Mouse (Mus musculus) Muller cell, postnatal 12 days (primary cell): Measurements from ENCODE around the gene Vwa7.
A peak's percentile ranks its signal among the peaks of the same experiment; 100 is the strongest.
"Not testable (repeated sequence)": the region's sequence is repeated elsewhere in the genome, so short reads cannot be mapped to it uniquely, and the experiment has no call there.

Experiments used
- DNase-seq: peaks from one replicate; pipeline ENCODE4 v3.0.0-alpha.2; 2015; ENCODE audit errors: inconsistent ontology term

Gene Vwa7

DNA sequence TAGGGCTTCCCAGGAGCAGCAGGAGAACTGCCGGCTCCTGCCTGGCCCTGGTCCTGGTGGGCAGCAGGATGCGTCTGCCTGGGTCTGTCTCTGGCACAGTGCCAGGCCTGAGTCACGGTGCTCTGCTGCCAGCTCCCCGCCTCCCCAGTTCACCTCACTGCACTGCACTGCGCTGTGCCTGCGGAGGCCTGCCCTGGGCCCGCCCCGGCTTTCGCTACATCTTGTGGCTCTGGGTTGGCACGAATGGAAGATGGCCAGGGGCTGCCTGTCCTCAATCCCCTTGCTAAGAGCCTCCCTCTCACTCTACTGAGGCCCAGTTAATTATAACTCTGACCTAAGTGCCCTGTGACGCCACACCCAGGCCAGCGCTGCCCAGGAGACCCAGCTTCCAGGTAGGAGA lies at the start of gene Vwa7:
Vwa7 (plus strand) TSS at position 204 of the 400 bp plus-strand sequence.
- DNase-seq = peak; percentile 88

DNA sequence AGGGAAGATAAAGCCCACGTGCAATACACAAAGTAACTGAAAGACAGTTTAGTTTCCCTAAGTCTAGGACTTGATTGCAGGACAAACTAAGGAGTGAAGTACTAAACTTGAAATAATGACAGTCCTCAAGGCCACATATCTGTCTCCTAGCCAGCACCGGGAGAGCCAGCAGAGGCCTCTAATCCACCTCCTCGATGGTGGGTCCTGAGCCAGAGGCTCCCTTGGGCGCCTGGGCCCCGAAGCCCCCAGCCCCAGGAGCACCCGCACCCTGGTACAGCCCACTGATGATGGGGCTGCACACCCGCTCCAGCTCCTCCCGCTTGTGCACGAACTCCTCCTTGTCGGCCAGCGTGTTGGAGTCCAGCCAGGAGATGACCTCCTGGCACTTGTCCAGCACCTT lies 46.6 kb upstream of the Vwa7 start, which contains the start of gene Gm20481:
Gm20481 (plus strand) TSS at position 91 of the 400 bp plus-strand sequence.
- not testable (repeated sequence) for DNase-seq

DNA sequence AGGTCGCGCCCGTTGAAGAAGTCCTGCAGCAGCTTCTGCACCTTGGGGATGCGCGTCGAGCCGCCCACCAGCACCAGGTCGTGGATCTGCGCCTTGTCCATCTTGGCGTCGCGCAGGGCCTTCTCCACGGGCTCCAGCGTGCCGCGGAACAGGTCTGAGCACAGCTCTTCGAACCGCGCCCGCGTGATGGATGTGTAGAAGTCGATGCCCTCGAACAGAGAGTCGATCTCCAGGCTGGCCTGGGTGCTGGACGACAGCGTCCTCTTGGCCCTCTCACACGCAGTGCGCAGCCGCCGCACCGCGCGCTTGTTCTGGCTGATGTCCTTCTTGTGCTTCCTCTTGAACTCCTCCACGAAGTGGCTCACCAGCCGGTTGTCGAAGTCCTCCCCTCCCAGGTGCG lies 45.5 kb upstream of the Vwa7 start:
- not testable (repeated sequence) for DNase-seq

DNA sequence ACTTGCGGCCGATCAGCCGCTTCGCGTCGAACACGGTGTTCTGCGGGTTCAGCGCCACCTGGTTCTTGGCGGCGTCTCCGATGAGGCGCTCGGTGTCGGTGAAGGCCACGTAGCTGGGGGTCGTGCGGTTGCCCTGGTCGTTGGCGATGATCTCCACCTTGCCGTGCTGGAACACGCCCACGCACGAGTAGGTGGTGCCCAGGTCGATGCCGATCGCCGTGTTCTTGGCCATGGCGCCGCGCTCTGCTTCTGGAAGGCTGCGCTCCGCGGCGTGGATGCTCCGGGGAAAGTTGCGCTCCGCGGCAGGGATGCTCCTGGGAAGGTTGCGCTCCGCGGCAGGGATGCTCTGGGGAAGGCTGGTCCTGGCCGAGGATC lies 44.7 kb upstream of the Vwa7 start:
- DNase-seq = not testable (repeated sequence)

DNA sequence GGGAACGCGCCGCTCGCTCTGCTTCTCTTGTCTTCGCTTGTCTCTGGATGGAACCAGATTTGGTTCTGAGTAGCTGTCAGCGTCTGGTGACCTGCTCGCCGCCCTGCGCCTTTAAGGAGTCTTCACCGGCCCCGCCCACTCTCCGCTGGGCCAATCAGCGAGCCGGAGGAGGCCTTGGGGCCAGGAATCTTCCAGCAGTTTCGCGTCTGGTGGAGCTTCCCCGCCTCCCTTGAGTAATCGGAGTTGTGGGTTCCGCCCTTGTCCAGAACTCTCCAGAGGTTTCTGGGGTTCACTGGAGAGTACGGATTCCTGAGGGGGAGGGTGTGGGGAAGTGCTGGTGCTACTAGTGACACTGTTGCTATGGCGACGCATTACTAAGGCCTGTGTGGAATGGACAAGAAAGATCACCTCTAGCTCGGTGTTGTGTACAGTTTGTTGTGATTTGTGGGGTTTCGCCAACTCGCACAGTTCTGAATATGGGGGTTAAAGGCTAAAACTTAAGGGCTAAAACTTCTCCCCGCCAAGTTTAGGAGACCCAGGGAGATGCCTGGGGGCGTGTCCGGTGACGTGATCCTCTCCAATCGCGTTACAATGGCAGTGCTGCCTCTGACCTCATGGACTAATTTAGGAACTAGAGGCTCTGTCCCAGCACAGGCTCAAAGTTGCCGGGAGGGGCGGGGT lies 44.2 kb upstream of the Vwa7 start, which contains the start of the genes Hspa1a and Hspa1l:
Hspa1a (minus strand) TSS at position 88 of the 681 bp plus-strand sequence.
Hspa1l (plus strand) TSS at position 635 of the 681 bp plus-strand sequence.
- DNase-seq = peak; percentile 88

DNA sequence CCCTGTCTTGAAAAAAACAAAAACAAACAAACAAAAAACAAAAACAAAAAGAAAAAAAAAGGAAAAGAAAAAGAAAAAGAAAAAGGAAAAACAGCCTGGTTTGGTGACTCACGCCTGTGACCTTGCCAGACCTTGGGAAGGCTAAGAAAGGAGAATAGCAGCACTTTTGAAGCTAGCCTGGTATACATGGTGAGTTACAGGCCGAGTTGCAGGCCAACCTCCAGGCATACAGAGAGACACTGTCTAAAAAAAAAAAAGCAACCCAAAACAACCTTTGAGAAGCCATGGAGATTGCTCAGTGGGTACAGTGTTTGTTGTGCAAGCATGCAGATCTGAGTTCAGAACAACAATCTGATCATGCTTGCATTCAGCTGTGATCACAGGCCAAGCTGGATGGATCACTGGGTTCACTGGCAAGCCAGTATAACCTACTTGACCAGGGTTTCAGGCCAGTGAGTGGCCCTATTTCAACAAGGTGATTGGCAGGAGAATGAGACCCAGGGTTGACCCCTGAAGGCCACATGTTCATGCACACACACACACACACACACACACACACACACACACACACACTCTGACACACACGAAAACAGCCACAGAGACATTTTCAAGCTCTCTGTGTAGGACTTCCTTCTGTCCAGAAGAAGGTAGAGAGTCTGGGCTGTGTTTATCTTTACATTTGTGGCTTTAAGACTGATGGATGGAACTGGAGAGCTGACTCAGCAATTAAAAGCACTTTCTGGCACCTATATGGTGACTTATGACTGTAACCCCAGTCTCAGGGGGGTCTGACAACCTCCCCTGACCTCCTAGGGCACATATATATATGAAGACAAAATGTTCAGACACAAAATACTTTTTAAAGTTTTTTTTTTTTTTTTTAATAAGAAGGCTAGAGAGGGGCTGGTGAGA lies 40.5 kb upstream of the Vwa7 start:
- no peak for DNase-seq

DNA sequence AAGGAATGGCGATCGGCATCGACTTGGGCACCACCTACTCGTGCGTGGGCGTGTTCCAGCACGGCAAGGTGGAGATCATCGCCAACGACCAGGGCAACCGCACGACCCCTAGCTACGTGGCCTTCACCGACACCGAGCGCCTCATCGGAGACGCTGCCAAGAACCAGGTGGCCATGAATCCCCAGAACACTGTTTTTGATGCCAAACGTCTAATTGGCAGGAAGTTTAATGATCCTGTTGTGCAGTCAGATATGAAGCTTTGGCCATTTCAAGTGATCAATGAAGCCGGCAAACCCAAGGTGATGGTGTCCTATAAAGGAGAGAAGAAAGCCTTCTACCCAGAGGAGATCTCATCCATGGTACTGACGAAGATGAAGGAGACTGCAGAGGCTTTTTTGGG lies 39.4 kb upstream of the Vwa7 start:
- DNase-seq = no peak

DNA sequence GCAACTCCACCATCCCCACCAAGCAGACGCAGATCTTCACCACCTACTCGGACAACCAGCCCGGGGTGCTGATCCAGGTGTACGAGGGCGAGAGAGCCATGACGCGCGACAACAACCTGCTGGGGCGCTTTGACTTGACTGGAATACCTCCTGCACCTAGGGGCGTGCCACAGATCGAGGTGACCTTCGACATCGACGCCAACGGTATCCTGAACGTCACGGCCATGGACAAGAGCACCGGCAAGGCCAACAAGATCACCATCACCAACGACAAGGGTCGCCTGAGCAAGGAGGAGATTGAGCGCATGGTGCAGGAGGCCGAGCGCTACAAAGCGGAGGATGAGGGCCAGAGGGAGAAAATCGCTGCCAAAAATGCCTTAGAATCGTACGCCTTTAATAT lies 38.1 kb upstream of the Vwa7 start:
- DNase-seq = no peak

DNA sequence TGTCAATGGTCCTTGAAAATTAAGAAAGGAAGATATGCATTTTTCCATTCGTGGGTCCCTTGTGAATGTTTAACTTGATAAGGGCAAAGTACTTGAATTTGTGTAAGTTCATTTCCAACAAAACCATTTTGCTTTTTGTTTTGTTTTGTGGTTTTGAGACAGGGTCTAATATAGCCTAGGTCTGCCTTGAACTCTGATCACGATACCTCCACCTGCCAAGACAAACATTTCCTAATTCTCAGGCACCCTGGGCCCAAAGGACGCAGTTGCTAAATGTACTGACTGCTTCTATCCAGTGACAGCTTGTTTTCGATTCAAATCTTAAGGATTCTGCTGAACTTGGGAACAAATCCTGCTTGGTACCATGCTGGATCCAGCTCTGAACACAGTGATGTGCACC lies 36.7 kb upstream of the Vwa7 start:
- DNase-seq = no peak

DNA sequence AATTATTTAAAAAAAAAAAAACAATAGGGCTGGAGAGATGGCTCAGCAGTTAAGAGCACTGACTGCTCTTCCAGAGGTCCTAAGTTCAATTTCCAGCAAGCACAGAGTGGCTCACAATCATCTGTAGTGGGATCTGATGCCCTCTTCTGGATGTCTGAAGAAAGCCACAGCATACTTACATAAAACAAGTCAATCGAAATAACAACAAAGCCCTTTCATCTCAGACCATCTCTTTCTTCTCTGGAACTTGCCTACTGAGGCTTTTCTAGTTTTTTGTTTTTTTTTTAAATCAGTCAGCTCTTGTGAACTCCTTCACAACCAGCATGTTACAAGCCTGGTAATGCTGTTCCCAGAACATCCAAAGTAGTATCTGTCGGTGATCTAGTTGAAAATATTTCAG lies 35.7 kb upstream of the Vwa7 start:
- peak; percentile 72 for DNase-seq

DNA sequence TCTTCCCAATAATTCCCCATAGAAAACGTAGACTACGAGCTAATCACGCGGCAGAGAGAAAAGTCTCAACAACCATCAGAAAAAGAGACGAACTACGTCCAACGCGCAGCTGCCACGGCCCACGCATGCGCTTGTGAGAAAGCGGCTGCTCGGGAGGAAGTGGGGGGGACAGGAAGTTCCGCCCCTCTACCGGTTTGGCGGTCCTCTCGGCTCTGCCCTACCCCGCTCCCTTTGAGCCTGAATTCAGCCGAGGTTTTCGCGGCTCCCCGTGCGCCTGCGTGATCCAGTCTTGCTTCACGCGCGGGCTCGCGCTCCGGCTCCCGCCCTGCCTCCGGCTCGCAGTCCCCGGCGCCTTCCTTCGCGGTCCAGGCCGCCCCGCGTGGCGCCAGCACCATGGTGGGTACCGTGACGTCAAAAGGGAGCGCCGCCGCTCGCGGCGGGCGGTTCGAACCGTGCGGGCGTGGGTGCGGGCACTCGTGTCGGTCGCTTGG lies 34.6 kb upstream of the Vwa7 start, which contains the start of gene Lsm2:
Lsm2 (plus strand) TSS at position 173 of the 491 bp plus-strand sequence.
- DNase-seq = peak; percentile 95

DNA sequence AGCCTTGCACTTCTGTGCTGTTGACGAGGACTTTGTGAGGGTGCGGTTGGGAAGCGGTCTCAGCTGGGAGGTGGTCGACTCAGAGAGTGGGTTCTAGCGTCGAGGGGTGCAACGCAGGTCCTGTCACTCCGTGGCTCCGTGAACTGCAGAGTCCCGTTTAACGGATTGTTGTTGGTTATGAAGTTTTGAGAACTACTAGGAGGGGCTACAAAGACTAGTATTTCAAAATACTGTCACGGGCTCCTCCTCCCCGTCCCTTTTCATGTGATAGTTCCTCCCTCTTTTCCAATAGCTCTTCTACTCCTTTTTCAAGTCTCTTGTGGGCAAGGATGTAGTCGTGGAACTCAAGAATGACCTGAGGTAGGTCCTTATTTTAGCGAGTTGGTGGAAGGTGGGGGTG lies 34.1 kb upstream of the Vwa7 start:
- DNase-seq = no peak

DNA sequence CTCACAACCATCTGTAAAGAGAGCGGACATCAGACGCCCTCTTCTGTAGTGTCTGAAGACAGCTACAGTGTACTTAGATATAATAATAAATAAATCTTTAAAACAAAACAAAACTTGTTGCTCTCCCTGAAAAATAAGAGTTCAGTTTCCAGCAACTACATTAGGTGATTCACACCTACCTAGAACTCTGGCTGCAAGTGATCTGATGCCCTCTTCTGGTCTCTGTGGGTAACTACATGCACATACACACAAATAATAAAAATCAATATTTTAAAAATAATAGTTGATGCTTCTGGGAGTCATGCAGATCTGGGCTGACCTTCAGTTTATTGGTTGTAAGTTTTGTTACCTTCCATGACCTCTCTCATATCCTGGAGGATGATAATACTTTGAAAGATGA lies 32.2 kb upstream of the Vwa7 start:
- no peak for DNase-seq

DNA sequence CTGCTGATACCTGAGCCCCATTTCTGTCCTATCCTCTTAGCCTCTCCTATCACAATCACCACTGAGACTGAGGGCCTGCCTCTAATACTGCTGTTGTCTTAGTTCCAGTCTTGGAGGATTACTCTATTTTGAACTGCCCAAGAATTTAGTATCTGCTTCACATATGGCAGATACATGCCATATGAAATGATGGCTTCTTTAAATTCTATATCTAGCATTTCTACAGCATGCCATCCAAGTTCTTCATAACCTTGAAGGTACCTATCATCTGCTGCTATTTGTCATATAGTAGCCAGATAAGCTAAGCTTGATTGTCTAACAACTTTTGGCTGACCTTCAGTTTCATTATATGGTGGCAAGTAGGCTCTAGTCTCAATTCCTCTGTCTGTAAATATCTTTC lies 21.6 kb upstream of the Vwa7 start:
- no peak for DNase-seq

DNA sequence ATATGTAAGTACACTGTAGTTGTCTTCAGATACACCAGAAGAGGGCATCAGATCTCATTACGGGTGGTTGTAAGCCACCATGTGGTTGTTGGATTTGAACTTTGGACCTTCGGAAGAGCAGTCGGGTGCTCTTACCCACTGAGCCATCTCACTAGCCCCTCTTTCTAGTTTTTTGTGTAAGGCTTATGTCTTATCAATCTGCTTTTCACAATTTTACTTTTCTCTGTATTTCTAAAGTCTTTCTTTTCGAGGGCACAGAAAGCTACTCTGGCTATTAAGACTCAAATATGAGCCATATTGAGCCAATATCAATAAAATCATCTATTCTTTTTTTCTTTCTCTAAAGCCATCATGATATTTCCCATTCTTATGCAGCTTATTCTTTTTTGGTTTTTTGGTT lies 21.2 kb upstream of the Vwa7 start:
- not testable (repeated sequence) for DNase-seq

DNA sequence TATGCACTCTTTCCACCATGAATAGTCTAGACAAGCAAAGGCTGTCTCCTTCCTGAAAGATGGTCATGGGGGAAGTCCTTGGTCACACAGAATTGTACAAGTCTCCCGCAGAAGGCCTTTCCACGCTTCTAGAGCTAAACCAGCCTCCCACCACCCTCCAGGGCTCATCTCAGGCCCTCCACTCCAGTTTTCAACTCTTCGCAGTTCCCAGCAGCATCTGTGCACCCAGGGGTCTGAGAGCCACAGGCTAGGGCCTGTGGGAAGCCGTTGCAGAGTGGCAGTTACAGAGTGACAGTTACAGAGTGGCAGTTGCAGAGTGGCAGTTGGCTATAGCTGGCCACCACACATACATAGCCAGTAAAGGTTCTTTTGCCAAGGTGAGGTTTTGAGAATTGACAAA lies 20.5 kb upstream of the Vwa7 start:
- DNase-seq = not testable (repeated sequence)

DNA sequence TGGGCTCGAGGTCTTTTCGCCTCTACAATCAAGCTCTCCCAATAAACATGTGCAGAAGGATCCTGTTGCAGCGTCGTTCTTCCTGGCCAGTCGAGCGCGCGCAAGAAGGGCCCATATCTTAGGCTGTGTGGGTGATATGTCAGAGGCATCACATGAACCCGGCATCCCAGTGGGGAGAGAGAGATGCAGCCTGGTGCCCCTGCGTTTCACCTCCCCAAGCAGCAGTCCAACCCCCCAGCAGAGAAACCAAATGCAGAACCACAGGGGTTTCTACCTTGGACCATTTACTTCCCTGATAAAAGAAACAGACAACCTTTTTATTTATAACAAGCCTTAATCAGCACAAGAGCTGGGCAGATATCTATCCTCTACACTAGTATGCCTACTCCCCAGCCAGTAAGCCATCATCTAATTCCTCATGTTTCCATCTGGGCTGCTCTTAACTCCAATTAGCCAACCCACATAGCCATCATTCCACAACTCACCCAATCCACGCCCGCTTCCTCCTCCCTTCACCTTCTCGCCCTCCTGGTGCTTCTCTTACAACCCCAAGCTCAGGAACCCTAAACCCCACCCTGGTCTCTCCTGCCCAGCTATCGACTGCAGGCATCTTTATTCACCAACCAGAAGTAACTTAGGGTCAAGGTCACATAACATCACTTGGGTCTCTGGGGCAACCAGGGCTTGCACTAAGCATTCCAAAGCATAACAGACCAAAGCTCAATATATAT lies 19.8 kb upstream of the Vwa7 start:
- no peak for DNase-seq

DNA sequence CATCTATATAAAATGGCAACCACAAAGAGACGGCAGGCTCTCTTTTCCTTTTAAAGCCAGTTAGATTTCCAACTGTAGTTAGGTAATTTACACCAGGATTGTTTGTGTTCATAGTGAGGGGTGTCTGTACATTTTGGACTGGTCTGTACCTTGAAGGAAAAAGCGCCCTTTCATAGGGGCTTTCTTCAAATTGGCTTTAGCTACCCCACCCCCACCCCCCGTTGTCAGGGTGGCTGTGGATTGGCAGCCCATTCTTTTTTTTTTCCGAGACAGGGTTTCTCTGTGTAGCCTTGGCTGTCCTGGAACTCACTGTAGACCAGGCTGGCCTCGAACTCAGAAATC lies 19.3 kb upstream of the Vwa7 start:
- DNase-seq = no peak

DNA sequence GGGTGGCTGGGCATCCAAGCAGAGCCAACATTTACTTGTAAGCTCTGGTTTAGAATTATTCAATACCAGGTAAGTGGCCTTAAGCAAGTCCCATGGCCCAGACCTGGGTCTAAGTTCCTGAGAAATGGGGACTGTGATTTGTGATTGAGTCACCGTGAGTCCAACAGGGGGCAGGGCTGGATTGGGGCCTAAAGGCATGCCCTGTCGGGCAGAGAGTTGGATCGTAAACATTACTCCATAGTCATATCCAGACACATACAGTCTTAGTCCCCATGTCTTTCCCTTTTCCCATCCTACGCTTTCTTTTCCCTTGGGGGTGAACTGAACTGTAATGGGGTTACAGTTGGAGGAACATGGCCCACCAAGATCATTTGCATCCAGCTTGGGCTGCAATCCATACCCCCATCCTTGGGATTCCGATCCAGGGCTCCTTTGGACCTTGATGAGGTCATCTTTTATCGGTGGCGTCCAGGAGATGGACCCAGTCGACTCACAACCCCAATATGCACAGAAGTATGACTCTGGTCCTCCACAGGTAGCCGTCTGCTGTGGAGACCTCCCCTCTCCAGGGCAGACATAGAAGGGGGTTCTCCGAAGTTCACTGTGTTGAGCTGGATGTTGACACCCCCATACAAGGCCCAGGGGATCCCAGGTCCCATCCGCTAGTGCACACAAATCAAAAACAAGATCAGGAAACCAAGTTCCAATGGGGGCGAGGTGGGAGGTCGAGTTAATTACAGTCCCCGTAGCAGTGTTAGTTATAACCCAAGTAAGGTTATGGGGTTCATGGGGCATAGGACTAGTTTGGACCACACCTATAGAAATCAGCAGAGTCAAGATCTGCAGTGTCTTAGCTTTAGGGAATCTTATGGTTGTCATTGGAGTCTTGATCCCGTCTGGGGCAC lies 17.6 kb upstream of the Vwa7 start:
- DNase-seq = no peak

DNA sequence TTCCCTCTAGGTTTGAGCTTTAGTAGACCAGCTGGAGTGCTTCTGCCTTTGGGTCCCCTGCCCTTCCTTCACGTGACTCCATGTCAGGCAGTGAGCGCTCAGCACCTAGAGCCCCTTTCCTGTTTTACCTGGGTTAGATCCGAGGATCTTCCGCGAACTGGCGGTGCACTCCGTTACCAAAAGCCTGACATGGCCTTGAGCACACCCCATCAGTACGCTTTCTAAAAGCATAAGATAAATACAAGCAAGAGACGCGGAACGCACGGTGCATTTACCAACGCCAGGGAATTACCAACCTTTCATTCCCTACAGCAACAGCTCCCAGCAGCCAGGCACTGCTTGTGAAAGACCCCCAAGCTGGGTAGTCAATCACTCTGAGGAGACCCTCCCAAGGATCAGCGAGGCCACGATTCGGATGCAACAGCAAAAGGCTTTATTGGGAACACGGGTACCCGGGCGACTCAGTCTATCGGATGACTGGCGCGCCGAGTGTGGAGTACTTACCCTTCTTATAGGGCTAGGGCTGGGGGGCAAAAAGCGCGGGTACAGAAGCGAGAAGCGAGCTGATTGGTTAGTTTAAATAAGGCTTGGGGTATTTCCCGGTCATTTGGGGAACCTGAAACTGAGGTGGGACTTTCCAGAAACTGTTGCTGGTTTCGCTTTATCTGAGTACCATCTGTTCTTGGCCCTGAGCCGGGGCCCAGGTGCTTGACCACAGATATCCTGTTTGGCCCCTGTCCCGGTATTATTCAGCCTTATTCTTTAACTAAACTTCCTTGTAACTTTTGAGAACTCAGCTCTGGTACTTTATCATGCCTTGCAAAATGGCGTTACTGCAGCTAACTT lies 16.3 kb upstream of the Vwa7 start:
- DNase-seq = peak; percentile 29
